Mouse (Mus musculus) 3134 (cell line): ENCODE results near the gene Ctrc.

Source experiments
- DNase-seq: peaks from one replicate; pipeline ENCODE4 v3.0.0-alpha.2; 2011; ENCODE audit warnings: low spot score; ENCODE audit not compliant: insufficient read length; ENCODE audit errors: extremely low read depth

Gene Ctrc

DNA sequence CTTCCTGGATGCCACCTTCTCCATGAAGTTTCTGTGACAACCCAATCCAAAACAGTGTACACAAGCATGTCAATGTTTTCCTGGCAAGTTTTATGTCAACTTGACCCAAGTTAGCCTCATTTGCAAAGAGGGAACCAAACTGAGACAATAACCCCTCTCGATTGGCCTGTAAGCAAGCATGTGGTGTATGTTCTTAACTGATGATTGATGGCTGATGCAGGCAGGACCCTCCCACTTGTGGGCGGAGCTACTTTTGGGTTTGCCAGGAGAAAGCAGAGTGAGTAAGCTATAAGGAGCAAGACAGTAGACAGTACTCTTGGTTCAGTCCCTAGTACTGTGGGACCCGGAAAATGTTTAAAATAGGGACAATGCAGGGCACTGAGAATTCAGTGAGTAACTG, 23.2 kb downstream of the Ctrc start:
- DNase-seq: no peak

- no peak for DNase-seq
These were observed 24.1 kb downstream of the Ctrc start for GRCm38 (mm10) chr4:141822089-141822488.

DNA sequence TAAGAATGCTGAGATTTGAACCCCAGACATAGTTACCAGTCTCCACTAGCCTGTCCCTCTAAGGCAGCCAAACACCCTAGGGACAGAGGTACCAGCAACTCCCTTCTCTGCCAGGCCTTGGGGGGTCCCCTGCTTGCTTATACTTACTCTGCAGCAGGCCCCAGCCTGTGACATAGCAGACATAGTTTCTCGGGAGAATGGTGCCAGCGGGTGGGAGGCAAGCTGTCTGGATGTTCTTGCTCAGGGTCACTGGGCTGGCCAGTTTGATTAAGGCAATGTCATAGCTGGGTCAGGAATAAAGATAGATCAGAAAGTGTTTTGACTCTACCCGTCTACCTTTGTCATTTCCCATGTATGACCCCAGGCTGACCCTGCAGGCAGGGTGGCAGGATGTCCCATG, 25.0 kb downstream of the Ctrc start:
- DNase-seq: no peak

DNA sequence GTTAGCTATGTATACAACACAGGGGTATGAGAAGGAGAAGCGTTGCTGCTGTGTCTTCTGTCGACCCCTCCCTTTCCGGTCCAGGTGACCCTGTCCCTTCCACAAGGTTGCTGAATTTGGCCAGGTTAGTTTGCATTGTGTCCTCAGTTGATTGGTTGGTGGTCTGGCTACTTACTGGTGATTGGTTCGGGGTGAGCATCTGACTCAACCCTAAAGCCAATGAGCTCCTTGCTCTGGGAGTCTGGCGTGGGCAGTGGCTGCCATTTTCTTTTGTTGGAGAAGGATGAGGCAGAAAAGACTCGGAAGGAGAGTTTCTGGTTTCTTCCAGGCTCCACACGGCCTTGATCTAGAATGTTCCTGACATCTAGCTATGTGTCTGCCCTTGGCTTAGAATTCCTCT, 26.8 kb downstream of the Ctrc start:
- no peak for DNase-seq

- DNase-seq: no peak
These were observed 27.3 kb downstream of the Ctrc start for GRCm38 (mm10) chr4:141818861-141819260.

DNA sequence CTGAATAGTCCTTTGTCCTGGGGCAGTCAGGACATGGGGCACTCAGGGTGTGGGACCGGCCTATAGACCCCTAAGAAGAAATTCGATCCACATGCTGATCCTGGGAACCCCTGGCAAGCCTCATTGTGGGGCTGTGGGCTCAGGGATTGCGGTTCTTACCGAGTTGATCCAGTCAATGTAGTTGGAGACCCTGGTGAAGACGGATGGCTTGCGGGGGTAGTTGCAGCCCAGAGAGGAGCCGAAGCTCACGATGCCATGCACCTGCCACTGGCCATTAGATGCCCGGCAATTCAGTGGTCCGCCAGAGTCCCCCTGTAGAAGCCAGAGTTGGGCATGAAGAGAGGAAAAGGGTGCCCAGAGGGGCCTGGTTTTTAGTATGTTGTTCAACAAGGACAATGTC, 28.5 kb downstream of the Ctrc start:
- no peak for DNase-seq

DNA sequence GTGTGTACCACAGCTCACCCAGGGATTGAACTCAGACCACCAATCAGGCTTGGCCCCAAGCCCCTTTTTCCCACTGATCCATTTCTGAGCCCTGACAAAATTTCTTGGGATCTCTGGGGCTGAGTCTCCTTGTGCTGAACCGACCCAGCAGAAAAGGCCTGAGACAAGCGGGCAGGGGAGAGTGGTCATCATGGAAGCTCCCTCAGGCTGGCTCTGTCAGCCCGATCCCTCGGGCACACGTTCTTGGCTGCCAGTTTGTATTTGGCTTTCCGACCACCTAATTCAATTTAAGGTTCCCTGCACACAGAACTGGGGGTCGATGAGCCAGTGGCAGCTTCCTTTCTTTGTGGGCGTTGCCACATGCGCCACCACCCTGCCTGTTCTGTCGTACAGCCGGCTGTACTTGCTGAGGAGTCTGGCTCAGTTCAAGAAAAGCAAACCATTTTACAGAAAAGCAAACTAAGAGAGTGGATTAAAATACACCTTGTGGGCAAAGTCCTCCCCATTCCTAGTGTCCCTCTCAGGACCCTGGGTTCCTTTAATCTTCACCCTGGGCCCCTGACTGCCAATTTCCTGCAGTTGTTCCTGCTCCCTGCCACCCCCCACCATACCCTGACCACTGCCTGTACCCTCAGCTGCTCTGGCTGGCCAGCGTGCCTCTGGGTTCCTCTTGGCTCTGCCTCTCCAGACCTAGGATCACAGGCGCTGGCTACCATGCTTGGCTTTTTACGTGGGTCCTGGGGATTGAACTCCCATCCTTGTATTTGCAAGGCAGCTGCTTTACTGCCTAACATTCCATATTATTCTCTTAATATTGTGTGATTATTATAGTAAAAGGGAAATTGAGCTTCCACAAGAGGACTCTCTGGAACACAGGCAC, 29.1 kb downstream of the Ctrc start:
- DNase-seq: no peak

- DNase-seq: no peak
These were observed 29.9 kb downstream of the Ctrc start for GRCm38 (mm10) chr4:141816267-141816666.

DNA sequence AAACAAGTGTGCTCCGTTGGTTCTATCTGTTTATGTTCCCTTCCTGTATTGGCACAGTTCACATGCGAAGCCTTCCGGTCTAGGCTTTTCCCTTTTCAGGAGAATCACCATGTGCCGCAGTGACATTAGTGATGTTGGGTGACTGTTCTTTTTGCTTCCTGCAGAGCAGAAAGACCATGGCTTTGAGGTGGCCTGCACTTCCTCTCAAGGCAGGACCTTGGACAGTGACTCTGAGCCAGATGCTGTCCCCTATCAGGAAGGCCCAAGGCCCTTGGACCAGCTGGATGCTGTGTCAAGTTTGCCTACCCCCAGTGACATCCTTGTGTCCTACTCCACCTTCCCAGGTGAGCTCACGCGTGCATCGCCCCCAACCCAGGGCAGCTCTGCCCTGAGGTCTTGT, 34.8 kb downstream of the Ctrc start:
- no peak for DNase-seq

- DNase-seq: no peak
These were observed 35.2 kb downstream of the Ctrc start for GRCm38 (mm10) chr4:141810975-141811374.

GRCm38 (mm10) chr4:141809850-141810464, 36.2 kb downstream of the Ctrc start:
- peak; percentile 27 for DNase-seq

DNA sequence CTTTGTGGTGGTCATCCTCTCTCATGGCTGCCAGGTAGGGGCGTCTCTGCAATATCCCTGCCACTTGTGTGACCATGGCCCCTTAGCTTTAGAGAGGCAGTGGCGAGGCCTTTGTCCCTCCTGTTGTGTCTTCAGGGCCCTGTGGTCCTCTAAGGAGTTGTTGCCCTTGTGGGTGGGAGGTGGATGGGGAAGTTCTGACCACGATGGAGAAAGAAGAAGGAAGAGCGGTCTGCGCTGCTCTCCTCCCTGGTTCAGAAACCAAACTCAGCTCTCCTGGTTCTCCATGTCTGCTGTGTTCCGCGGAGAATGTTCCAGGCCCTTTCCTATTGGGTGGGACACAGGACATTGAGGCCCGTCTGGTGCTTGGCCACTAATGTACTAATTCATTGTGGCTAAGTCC, 40.3 kb downstream of the Ctrc start:
- no peak for DNase-seq

DNA sequence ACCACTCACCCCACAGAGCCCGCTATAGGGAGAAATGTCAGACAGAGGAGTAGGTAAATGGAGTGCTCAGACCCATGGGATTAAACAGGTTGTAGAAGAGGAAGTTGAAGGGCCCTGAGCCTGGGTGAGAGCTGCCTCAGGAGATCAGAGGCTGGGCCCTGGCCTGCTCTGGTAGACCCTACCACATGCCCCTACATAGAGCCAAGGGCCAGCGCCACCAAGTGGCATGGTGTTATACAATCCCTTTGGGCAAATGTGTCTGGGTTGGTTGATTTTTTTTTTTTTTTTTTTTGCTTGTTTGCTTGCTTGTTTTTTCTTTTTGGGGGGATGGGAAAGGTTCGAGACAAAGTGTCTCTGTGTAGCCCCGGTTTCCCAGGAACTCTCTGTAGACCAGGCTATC, 42.1 kb downstream of the Ctrc start:
- DNase-seq: no peak

- DNase-seq: no peak
These were observed 48.6 kb downstream of the Ctrc start for GRCm38 (mm10) chr4:141797545-141797944.

GRCm38 (mm10) chr4:141796954-141797353, 49.2 kb downstream of the Ctrc start:
- DNase-seq: no peak

DNA sequence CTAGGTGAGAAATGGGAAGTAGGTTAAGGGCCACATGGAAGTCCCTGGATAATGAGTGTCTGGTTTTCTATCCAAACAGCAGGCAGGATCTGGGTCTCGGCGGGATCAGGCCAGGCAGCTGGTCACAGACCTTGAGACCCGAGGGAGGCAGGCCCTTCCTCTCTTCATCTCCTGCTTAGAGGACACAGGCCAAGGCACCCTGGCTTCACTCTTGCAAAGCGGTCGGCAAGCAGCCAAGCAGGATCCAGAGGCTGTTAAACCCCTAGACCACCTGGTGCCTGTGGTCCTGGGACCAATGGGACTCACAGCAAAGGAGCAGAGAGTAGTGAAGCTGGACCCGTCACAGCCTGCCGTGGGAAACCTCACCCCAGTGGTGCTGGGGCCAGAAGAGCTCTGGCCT, 49.8 kb downstream of the Ctrc start:
- no peak for DNase-seq

DNA sequence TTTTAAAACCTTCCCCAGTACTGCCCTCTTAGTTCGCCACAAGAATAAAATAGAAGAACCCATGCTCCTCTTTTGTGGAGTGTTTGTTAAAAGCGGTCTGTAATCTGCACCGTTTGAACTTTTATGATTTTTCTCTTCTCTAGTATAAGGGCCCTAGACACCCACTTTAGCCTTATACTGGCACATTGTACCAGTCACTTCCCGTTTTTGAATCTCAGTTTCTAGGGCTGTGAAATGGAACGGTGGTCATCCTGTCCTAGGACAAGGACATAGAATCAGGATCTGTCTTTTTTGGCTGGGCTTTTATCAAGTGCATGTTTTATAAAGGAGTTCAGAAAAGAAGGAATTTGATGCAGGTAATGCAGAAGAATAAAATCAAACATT, 52.0 kb downstream of the Ctrc start:
- DNase-seq: no peak

DNA sequence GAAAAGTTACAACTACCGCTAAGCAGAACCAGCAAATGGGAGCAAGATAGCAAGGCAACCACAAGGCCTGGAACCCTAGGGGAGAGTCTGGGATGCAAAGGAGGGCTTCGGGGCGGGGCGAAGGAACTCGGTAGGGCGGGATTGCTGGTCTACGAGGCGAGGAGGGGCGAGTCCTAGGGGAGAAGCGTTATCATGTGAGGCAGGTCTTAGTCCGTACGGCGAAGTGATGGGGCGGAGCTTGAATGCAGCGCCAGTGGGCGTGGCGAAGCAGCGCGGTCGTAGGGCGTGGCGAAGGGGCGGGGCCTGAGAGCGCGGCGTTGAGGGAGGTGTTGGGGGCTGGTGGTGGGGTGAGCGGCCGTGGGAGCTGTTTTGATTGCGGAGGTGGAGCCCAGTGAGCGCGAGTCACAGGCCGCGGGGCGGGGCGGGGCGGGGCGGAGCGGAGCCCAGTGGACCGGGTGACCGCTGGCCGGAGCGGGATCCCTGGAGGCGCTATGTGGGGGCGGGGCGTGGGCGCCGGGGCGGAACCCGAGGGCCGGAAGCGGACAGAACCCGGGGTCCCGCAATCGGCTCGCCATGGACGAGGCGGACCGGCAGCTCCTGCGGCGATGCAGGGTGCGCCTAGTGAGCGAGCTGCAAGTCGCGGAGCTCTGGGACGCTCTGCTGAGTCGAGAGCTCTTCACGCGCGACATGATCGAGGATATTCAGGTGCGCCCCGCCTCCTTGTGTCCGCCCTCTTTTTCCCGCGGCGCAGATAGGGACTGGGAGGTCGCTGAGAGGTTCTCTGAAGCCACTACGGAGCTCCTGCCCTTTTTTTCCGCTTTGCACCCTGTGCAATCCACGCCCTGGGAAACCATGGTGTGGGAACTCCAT, 52.6 kb downstream of the Ctrc start, which contains the start of gene Casp9:
Casp9 (plus strand) TSS at position 331 of the 870 bp plus-strand sequence.
- peak; percentile 100 for DNase-seq

GRCm38 (mm10) chr4:141792554-141793281, 53.4 kb downstream of the Ctrc start:
- DNase-seq: no peak

DNA sequence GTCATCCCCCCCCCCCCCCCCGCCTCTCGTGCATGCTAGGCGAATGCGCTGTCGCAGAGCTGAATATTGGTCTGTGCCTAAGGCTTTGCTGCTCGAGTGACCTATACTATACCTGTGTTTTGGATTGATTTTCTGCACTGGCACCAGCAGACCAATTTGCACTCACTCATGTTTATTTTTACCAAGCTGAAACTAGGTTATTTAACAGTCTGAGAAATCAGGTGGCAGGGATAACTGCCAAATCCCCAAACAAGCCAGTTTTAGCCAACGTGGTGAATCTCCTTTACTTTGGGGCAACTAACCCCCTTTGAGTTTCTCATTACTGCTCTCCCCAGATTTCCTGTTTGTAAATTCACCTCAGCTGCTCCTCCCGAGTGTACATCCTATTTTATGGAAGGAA, 54.2 kb downstream of the Ctrc start:
- DNase-seq: no peak

DNA sequence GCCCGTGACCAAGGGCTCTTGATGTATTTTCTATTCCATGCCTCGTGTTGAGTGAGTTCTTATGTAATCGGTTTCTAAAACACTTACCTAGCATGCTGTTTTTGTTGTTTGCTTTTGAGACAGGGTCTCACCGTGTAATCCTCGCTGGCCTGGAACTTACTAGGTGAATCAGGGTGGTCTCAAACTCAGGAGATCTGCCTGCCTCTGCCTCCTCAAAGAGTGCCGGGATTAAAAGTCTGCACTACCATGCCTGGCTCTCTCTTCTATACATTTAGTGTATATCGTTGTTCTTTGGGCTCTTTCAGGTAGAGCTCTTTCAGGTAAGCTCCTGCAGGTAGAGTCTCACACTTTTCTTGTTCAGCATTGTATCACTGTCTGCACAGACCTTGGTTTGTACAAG, 54.7 kb downstream of the Ctrc start:
- DNase-seq: no peak
